Mouse (Mus musculus) A20 (cell line): Measurements from ENCODE around the gene Pcsk6.

ENCODE experiments used
- DNase-seq: peaks from one replicate; pipeline ENCODE4 v3.0.0-alpha.2; 2011; ENCODE audit warnings: low read depth, low spot score

The Pcsk6 gene

DNA sequence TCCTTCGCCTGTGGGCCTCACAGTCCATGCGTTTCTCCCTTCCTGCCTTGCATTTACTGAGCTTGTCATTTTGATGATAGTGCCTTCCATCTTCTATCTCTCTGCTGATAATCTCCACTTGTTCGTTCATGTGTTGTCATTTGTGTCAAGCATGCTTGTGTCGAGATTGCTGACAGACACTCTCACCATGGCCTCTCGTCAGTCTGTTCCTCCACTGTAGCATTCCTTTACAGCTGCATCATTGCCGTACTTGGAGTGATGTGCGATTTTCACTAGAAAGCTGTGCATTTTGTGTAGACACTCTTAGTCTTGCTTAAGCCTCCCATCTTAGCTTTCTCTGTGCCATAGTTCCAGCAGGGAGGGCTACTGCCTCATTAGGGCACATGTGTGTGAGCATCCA is 79.5 kb downstream of the Pcsk6 start:
- no peak for DNase-seq

DNA sequence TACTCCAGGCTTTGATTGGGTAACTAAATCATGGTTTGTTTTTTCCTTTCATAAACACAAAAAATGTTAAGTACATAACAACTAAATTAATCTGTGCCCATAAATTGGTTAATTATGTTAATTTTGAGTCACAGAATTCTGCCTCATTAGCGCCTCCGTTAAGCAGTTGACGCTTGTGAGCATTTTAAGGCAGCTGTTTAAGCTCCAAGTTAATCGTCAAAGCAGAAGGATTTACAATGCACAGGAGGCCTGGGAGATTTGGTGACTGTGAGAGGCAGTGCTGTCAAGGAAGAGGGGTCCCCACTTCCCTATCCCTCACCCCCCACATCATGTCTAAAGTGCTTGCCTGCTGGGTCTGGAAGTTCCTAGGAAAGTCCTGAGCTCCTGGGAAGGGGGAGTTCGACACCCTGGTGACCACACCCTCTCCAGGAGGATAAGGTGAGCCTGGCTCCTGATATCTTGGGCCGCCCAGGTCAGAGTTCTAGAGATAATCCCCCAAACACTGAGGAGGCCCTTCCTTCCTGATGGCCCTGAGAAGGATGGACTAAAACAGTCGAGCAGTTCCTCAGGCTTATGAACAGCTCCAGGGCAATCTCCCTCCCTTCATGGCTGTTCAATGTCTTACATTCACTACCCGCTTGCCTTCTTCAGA is 83.9 kb downstream of the Pcsk6 start:
- DNase-seq = no peak

DNA sequence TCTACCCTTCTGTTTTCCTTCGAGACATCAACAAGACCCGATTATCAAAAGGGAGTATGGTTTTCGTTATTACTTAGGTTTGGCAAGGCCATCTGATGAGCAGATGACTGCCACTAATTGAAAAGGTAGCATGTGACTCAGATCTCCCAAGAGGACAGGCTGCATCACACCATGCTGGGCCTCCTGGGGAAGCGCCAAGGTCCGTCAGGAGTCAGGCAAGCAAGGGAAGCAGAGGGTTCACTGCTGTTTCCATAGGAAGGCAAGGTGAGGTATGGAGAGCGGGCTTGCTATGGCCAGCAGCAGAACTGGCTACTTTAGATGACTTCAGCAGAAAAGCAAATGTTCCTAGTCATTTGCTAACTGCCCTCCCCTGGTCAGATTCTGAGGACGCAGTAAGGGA is 84.9 kb downstream of the Pcsk6 start:
- no peak for DNase-seq

DNA sequence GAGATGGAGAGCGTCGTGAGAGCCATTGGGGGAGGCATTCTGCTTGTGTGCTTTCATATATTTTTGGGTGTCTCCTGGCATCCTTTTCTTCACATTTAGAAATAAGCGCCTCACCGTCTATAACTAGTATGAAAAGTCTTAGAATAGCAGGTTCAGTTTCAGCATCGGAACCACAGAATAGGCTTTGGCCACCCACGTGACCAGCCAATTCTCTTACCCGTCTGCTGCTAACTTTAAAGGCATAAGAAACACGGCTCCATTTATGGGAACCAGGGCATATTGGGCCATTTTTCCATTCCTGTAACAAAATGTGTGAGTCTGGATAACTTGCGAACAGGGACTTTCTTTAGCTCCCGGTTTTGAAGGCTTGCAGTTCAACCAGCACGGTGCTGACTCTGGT is 87.4 kb downstream of the Pcsk6 start:
- no peak for DNase-seq

DNA sequence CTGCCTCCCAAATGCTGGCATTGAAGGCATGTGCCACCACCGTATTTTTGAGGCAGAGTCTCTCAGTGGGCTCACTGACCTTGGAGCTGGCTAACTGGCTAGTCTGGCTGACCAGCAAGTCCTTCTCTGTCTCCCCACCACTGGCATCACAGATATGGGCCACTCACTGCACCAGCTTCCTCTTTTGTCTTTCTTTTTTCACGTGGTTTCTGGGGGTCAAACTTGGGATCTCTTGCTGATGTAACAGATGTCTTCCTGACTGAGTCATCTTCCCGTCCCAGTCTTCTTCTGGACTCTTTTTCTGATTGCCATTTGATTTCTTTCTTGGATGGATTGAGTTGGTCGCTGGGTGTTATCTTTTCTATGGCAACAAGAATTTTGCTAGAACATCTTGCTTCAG is 93.0 kb downstream of the Pcsk6 start:
- DNase-seq = no peak

GRCm38 (mm10) chr7:65955304-65956220 is 94.0 kb downstream of the Pcsk6 start:
- no peak for DNase-seq

DNA sequence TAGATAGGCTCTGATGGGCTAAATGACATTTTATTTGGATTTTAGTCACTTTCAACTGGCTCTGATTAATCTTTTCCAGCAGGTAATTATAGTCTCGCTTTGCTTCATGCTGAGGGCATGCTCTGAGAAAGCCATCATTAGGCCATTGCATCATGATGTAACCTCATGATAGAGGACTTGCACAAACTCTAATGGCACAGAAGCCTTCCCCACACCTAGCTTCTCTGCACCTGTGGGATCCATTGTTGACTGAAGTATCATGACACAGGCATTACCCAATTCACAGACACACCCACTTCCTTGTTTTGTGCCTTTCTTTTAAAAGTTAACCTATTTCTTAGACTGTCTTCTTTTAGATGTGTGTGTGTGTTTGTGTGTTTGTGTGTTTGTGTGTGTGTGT is 95.7 kb downstream of the Pcsk6 start:
- no peak for DNase-seq

- no peak for DNase-seq
Observed at GRCm38 (mm10) chr7:65958105-65958504, 96.6 kb downstream of the Pcsk6 start.

GRCm38 (mm10) chr7:65959221-65959924 is 97.8 kb downstream of the Pcsk6 start:
- DNase-seq = no peak

- DNase-seq = no peak
Observed at GRCm38 (mm10) chr7:65962611-65963010, 101.1 kb downstream of the Pcsk6 start.

GRCm38 (mm10) chr7:65964398-65964797 is 102.9 kb downstream of the Pcsk6 start:
- no peak for DNase-seq

DNA sequence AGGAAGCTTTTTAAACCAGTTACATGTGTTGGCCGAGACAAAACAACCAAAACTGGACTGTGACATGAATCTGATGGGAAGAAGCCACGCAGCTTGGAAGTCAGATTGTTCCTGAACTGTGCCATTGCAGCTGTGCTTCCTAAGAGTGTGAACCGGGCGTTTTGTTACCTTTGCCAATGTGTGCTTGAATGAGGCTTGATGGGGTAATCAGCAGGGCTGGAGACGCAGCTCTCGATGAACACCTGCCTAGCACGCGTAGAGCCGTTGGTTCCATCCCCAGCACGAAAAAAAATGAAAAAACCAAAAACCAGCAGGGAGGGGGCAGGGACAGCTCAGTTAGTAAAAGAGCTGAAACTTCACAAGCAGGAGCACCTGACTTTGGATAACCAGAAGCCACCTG is 109.8 kb downstream of the Pcsk6 start:
- DNase-seq = no peak

GRCm38 (mm10) chr7:65977286-65977685 is 115.8 kb downstream of the Pcsk6 start:
- DNase-seq = no peak

DNA sequence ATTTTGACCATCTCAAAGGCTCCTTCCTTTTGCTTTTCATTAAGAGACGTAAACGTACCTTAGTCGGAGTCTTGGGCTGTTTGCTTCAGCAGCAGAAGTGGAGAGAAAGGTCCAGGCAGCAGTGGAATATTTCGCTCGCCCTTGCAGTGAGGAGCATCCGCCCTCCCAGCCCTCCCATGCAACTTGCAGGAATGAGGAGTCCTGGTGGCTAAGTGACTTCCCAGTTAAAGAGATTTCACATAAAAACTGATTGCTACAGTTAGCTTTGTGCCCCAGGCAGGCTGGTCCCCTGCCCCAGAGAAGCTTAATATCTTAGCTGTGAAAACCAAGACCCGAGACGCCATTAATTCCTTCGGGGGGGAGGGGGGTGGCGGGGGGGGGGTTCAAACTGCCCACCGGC is 116.4 kb downstream of the Pcsk6 start:
- DNase-seq = no peak

DNA sequence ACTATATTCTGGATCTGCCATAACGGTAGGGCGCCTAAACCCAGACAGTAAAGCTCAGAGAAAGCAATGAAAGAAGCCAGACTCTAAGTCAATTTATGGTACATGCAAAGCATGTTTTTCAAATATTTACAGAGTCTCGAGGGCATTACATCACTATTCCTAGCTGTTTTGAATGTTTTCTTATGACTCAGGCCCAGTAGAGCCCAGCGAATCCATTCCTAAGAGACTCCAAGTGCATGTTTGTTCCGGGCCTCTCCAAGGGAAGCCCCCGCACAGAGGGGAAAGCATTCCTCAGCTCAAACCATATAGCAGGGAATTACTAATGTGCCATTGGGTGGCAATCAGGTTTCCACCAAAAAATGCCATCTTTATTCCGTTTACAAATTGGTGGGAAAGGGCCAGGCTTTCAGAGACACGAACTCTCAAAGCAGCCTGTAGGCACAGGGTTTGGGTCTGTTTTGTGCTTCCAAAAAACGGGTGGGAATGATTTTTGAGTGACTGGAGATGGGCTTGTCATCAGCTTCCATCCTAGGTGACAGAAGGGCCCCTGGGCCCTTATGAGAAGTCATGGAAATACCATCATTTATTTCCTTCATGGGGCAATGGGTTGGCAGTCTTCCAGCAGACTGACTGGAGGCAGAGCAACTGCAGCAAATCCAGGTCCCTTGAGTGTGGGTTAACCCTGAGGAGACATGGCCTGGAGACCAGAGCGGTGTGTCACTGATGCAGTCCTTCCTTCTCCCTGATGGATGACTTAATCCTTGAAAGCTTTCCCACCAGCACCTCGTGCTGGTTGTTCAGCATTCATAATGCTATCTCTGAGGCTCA is 117.7 kb downstream of the Pcsk6 start:
- DNase-seq = no peak

DNA sequence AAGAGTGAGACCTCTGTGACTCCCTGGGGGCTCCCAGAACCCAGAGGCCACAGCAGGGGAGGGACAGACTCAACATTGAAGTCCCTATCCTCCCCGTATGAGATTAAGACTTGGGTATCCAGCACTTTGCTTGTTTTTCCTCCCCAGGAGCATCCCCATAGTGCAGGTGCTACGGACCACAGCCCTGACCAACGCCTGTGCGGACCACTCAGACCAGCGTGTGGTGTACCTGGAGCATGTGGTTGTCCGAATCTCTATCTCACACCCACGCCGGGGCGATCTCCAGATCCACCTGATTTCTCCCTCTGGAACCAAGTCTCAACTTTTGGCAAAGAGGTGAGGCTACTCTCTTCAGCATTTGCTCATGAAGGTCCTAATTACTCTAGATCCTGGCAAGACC is 118.5 kb downstream of the Pcsk6 start:
- no peak for DNase-seq

DNA sequence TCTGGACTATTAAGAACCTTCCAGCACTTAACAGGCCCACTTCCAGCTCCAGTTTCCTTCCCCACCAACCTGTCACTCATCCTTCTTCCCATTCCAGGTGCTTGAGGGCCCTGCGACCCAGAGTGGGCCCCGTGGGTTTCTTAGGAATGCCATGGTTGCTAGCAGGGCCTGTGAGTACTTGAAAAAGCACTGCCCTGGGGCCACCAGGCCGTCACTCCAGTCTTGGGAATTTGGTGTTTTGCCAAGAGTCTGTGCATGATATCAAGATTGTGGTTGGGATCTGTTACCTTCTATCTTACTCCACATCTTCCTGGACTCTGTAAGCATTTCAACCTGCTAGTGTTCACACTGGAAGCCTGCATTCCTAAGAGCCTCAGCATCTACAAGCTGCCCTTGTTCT is 120.5 kb downstream of the Pcsk6 start:
- DNase-seq = no peak

- no peak for DNase-seq
Observed at GRCm38 (mm10) chr7:65988249-65988648, 126.7 kb downstream of the Pcsk6 start.

GRCm38 (mm10) chr7:65988709-65989108 is 127.2 kb downstream of the Pcsk6 start:
- no peak for DNase-seq

DNA sequence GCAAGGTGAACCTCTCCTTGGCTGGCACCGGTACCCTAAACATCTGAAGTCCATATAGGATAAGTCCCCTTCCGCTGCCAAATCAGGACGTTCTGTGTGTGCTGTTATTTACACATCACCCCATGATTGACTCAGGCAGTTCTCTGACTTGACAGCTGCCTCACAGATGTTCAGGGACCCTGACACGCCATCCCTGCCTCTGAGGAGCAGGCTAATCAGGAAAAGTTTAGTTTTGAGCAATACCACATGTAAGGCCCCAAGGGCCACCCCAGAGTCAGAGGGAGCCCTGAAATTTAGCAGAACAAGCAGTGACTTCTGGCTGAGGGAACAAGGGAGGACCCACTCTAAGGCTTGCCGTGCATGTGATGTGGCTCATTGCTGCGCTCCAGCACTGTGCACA is 130.8 kb downstream of the Pcsk6 start:
- no peak for DNase-seq

DNA sequence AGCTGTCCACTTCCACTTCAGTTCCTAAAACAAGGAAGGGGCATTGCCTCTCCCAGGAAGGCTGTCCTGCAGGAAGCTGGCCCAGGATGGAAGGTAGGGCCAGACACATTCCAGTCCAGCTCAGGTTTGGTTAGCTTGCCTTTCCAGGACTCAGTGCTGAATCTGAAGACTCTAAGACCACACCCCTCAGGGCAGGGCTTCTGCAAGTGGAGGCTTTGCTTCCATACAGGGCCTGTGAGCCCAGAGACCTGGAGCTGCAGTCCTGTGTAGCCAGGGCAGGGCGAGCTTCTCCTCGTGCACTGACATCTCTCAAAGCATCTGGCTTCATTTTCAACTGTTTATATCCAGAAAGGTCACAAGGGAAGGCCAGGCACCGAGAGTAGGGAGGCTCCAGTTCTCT is 131.9 kb downstream of the Pcsk6 start:
- DNase-seq = no peak
